Mouse (Mus musculus) midbrain, embryonic 11.5 days (tissue): ENCODE data around the gene Hnrnpul2. TPM values are rescaled to one million over a fixed set of nuclear protein-coding genes. Genes with fewer than 3 reads are reported as not detected.
A peak's percentile ranks its signal among the peaks of the same experiment; 100 is the strongest.

Source experiments
- ATAC-seq: fragments of 200-750 bp; cut with Nextera tagmentation; 2 replicates; pipeline ENCODE4 v1.8.0; 2017; ENCODE audit warnings: moderate TSS enrichment, moderate library complexity; ENCODE audit not compliant: low FRiP score
- DNase-seq: peaks from one replicate; pipeline ENCODE4 v3.0.0; 2015; ENCODE audit warnings: low spot score; ENCODE audit errors: missing footprints
- H3K27ac ChIP-seq: fragments of 300-500 bp; sonication (generic); 2 replicates; pipeline ENCODE4 v1.5.1; 2014; ENCODE audit warnings: low read depth, low read length
- H3K27me3 ChIP-seq: fragments of 300-500 bp; sonication (generic); 2 replicates; pipeline ENCODE4 v1.6.1; 2014; ENCODE audit warnings: mild to moderate bottlenecking, low read length, moderate library complexity, mixed read lengths; ENCODE audit not compliant: control insufficient read depth, insufficient read depth
- H3K36me3 ChIP-seq: fragments of 300-500 bp; sonication (generic); 2 replicates; pipeline ENCODE4 v1.6.1; 2014; ENCODE audit warnings: mild to moderate bottlenecking, low read length, moderate library complexity, mixed read lengths; ENCODE audit not compliant: control insufficient read depth, insufficient read depth
- H3K4me1 ChIP-seq: fragments of 300-500 bp; sonication (generic); 2 replicates; pipeline ENCODE4 v1.6.1; 2014; ENCODE audit warnings: low read length; ENCODE audit not compliant: control insufficient read depth, insufficient read depth
- H3K4me2 ChIP-seq: fragments of 300-500 bp; sonication (generic); 2 replicates; pipeline ENCODE4 v1.6.1; 2014; ENCODE audit warnings: mild to moderate bottlenecking, moderate library complexity
- H3K4me3 ChIP-seq: fragments of 300-500 bp; sonication (generic); 2 replicates; pipeline ENCODE4 v1.5.1; 2014; ENCODE audit warnings: low read depth, low read length
- H3K9ac ChIP-seq: fragments of 300-500 bp; sonication (generic); 2 replicates; pipeline ENCODE4 v1.6.1; 2014; ENCODE audit warnings: low read length
- H3K9me3 ChIP-seq: fragments of 300-500 bp; sonication (generic); 2 replicates; pipeline ENCODE4 v1.6.1; 2016; ENCODE audit warnings: low read length; ENCODE audit not compliant: control insufficient read depth
- WGBS: fragments of 180-500 bp; shearing (Covaris S2); extraction: QIAGEN DNeasy Blood & Tissue Kit; methylation state at CpG from one replicate; pipeline ENCODE4 v1.1.7; 2014; 5-methylcytosine and 5-hydroxymethylcytosine counted together
- polyA plus RNA-seq: library from polyadenylated mRNA; unstranded; fragments of >200 nt; fragmentation: Nextera tagmentation; extraction: Ambion mirVana; gene quantifications from 2 replicates; pipeline ENCODE4 v1.2.1, GENCODE M21; 2014

The Hnrnpul2 gene
- polyA plus RNA-seq, 1 experiment from 2014 or later = 6.1 TPM

GRCm38 (mm10) chr19:8788521-8788920 lies 31.3 kb upstream of the Hnrnpul2 start:
- H3K9ac ChIP-seq = no peak overlapping the region
- no peaks in the 10 kb centered on the region for H3K9me3 ChIP-seq
- DNase-seq = no peak
- H3K36me3 ChIP-seq = peaks cover 7% of the 10 kb centered on the region
- H3K4me2 ChIP-seq = no peak overlapping the region
- no peaks in the 10 kb centered on the region for H3K27me3 ChIP-seq
- H3K27ac ChIP-seq = no peak overlapping the region
- 22% methylated on average over 3 of the region's 3 CpGs for WGBS
- no peak overlapping the region for H3K4me3 ChIP-seq
- H3K4me1 ChIP-seq = 0 out of 2 replicates have a peak, but pooled peaks cover 4% of the 10 kb centered on the region
- no peak for ATAC-seq

- H3K36me3 ChIP-seq = peaks cover 12% of the 10 kb centered on the region
- no peak overlapping the region for H3K4me2 ChIP-seq
- H3K4me3 ChIP-seq = no peak overlapping the region
- ATAC-seq (no peak), DNase-seq (no peak)
- 29% methylated on average over 1 of the region's 1 CpGs for WGBS
- H3K9ac ChIP-seq = no peak overlapping the region
- no peak overlapping the region; the same call in 1 of the 2 replicates for H3K27ac ChIP-seq
- H3K27me3 ChIP-seq = no peaks in the 10 kb centered on the region
- 0 out of 2 replicates have a peak, but pooled peaks cover 4% of the 10 kb centered on the region for H3K4me1 ChIP-seq
- H3K9me3 ChIP-seq = no peaks in the 10 kb centered on the region
Observed at GRCm38 (mm10) chr19:8789171-8789570, 30.6 kb upstream of the Hnrnpul2 start.

- H3K27ac ChIP-seq = no peak overlapping the region
- WGBS = 86% methylated on average over 7 of the region's 7 CpGs
- ATAC-seq = no peak
- H3K9me3 ChIP-seq = no peaks in the 10 kb centered on the region
- no peak overlapping the region for H3K4me2 ChIP-seq
- no peaks in the 10 kb centered on the region for H3K27me3 ChIP-seq
- H3K4me3 ChIP-seq = no peak overlapping the region
- peaks cover 12% of the 10 kb centered on the region for H3K36me3 ChIP-seq
- no peak for DNase-seq
- no peak overlapping the region for H3K9ac ChIP-seq
- 0 out of 2 replicates have a peak, but pooled peaks cover 3% of the 10 kb centered on the region for H3K4me1 ChIP-seq
Observed at GRCm38 (mm10) chr19:8790171-8790570, 29.6 kb upstream of the Hnrnpul2 start.

GRCm38 (mm10) chr19:8798264-8798946 lies 21.4 kb upstream of the Hnrnpul2 start, which contains the start of gene Polr2g:
Gene Polr2g, minus strand, starts transcription at chr19:8798577.
- Histone ChIP-seq H3K4me1 (peaks cover 11% of the 10 kb centered on the region), H3K27me3 (no peaks in the 10 kb centered on the region), H3K27ac (no peak within 1 kb of the TSS), H3K4me3 (peak within 1 kb of the TSS; percentile 75), H3K9ac (peak within 1 kb of the TSS; percentile 84), H3K9me3 (no peaks in the 10 kb centered on the region), H3K4me2 (peak within 1 kb of the TSS; percentile 88), H3K36me3 (peaks cover 7% of the 10 kb centered on the region)
- peak; percentile 79 for ATAC-seq
- WGBS = 2% methylated on average over 25 of the region's 25 CpGs
- peak; percentile 99 for DNase-seq

GRCm38 (mm10) chr19:8798947-8799315 lies 20.9 kb upstream of the Hnrnpul2 start:
- no peak overlapping the region; the same call in 1 of the 2 replicates for H3K4me2 ChIP-seq
- peaks cover 2% of the 10 kb centered on the region; the same call in 1 of the 2 replicates for H3K36me3 ChIP-seq
- ATAC-seq = no peak
- H3K4me3 ChIP-seq = no peak overlapping the region
- no peak overlapping the region for H3K9ac ChIP-seq
- no peak for DNase-seq
- H3K27ac ChIP-seq = no peak overlapping the region
- H3K4me1 ChIP-seq = peaks cover 11% of the 10 kb centered on the region
- no peaks in the 10 kb centered on the region for H3K9me3 ChIP-seq
- H3K27me3 ChIP-seq = no peaks in the 10 kb centered on the region

GRCm38 (mm10) chr19:8802130-8802821 lies 17.5 kb upstream of the Hnrnpul2 start, which contains the start of gene Zbtb3:
Gene Zbtb3, plus strand, starts transcription at chr19:8802555.
- Histone ChIP-seq H3K4me3 (peak within 1 kb of the TSS; percentile 57), H3K27me3 (no peaks in the 10 kb centered on the region), H3K4me1 (peaks cover 11% of the 10 kb centered on the region), H3K27ac (peak within 1 kb of the TSS; percentile 65; the same call in 1 of the 2 replicates), H3K9me3 (no peaks in the 10 kb centered on the region), H3K36me3 (peaks cover 8% of the 10 kb centered on the region; the same call in 1 of the 2 replicates), H3K4me2 (peak within 1 kb of the TSS; percentile 49), H3K9ac (peak within 1 kb of the TSS; percentile 70)
- under 1% methylated on average over 30 of the region's 30 CpGs for WGBS
- ATAC-seq (peak; percentile 98), DNase-seq (peak; percentile 99)

GRCm38 (mm10) chr19:8803204-8803780 lies 16.5 kb upstream of the Hnrnpul2 start:
- Histone ChIP-seq H3K4me3 (no peak overlapping the region), H3K4me2 (peak overlapping the region; percentile 49), H3K27me3 (no peaks in the 10 kb centered on the region), H3K27ac (no peak overlapping the region), H3K36me3 (peaks cover 8% of the 10 kb centered on the region; the same call in 1 of the 2 replicates), H3K9ac (peak overlapping the region; percentile 33; the same call in 1 of the 2 replicates), H3K9me3 (no peaks in the 10 kb centered on the region), H3K4me1 (peaks cover 8% of the 10 kb centered on the region)
- ATAC-seq (no peak), DNase-seq (no peak)
- 89% methylated on average over 9 of the region's 9 CpGs for WGBS

GRCm38 (mm10) chr19:8803879-8804660 lies 15.7 kb upstream of the Hnrnpul2 start:
- ATAC-seq (no peak), DNase-seq (no peak)
- Histone ChIP-seq H3K27ac (no peak overlapping the region), H3K4me1 (peaks cover 8% of the 10 kb centered on the region), H3K4me3 (no peak overlapping the region), H3K9ac (no peak overlapping the region), H3K4me2 (no peak overlapping the region), H3K36me3 (peaks cover 8% of the 10 kb centered on the region; the same call in 1 of the 2 replicates), H3K27me3 (no peaks in the 10 kb centered on the region), H3K9me3 (no peaks in the 10 kb centered on the region)
- 95% methylated on average over 11 of the region's 11 CpGs for WGBS
